Mouse (Mus musculus) C2C12 (cell line): ENCODE data around the gene Trim29. TPM values are rescaled to one million over a fixed set of nuclear protein-coding genes. Genes with fewer than 3 reads are reported as not detected.

Source experiments
- H3K27me3 ChIP-seq: one replicate; pipeline ENCODE4 v1.6.1; 2011; ENCODE audit not compliant: control insufficient read depth, insufficient read depth, insufficient read length
- H3K36me3 ChIP-seq: one replicate; pipeline ENCODE4 v1.6.1; 2011; ENCODE audit not compliant: control insufficient read depth, insufficient read depth
- H3K4me3 ChIP-seq: one replicate; pipeline ENCODE4 v1.5.1; 2011; ENCODE audit warnings: mild to moderate bottlenecking, control low read depth; ENCODE audit not compliant: poor library complexity, insufficient read depth, severe bottlenecking
- H3K79me2 ChIP-seq: one replicate; pipeline ENCODE4 v1.6.1; 2011; ENCODE audit not compliant: control insufficient read depth, insufficient read depth
- H3K79me3 ChIP-seq: one replicate; pipeline ENCODE4 v1.6.1; 2011; ENCODE audit warnings: low read depth, control low read depth
- H3ac ChIP-seq: one replicate; pipeline ENCODE3; 2011; ENCODE audit warnings: low read depth; ENCODE audit not compliant: control insufficient read depth, insufficient read length
- CEBPB ChIP-seq: IDR thresholded peaks from one replicate; pipeline ENCODE4 v1.6.1; 2011; ENCODE audit warnings: low read depth, mild to moderate bottlenecking, control low read depth, moderate library complexity
- CTCF ChIP-seq: IDR thresholded peaks from one replicate; pipeline ENCODE4 v1.5.1; 2011; ENCODE audit not compliant: control insufficient read depth, insufficient read depth, insufficient read length
- FOSL1 ChIP-seq: IDR thresholded peaks from one replicate; pipeline ENCODE4 v1.8.0; 2011; ENCODE audit warnings: mild to moderate bottlenecking, low read length; ENCODE audit not compliant: poor library complexity, insufficient read depth, severe bottlenecking
- MAX ChIP-seq: IDR thresholded peaks from one replicate; pipeline ENCODE4 v1.6.1; 2011; ENCODE audit warnings: mild to moderate bottlenecking, control low read depth
- MYOD1 ChIP-seq: IDR thresholded peaks from one replicate; pipeline ENCODE4 v1.6.1; 2011; ENCODE audit warnings: low read depth; ENCODE audit not compliant: control insufficient read depth, insufficient read length
- MYOG ChIP-seq: IDR thresholded peaks from one replicate; pipeline ENCODE4 v1.6.1; 2011; ENCODE audit not compliant: control insufficient read depth, insufficient read length; ENCODE audit errors: extremely low read depth
- USF1 ChIP-seq: IDR thresholded peaks from one replicate; pipeline ENCODE4 v1.6.1; 2011; ENCODE audit warnings: low read depth, mild to moderate bottlenecking, control low read depth, moderate library complexity
- polyA plus RNA-seq: library from polyadenylated mRNA; unstranded; fragments of >200 nt; fragmentation: generic; extraction: Trizol; gene quantifications from one replicate; pipeline ENCODE4 v1.2.1, GENCODE M21; 2012; ENCODE audit warnings: missing spikeins

Gene Trim29
- polyA plus RNA-seq, 1 experiment = 0.02 TPM

DNA sequence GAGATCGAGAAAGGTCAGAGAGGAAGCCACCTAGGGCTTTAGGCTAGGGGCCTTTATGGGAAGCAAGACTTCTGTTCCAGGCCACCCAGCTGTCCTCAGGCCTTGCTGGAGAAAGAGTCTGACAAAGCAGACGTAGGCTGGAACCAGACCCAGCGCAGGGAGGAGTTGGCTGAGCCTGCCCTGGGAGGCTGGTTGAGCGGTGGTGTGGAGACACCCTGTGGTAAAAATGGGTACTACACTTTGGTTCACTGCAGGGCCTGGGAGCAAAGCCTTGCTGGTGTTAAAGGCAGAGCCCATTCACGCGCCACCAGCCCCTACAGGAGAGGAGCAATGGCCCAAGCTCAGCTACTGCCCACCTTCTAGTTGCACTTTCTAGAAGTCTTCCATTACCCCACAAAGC lies 26.4 kb upstream of the Trim29 start:
- TF ChIP-seq FOSL1 (no peak), CTCF (peak; percentile 92)
- no peaks in the 10 kb centered on the region for H3K79me2 ChIP-seq
- no peaks in the 10 kb centered on the region for H3K79me3 ChIP-seq

GRCm38 (mm10) chr9:43285281-43285680 lies 25.4 kb upstream of the Trim29 start:
- H3K27me3 ChIP-seq = no peaks in the 10 kb centered on the region
- H3K36me3 ChIP-seq = no peaks in the 10 kb centered on the region
- no peaks in the 10 kb centered on the region for H3K79me3 ChIP-seq
- TF ChIP-seq MAX = no peak
- no peak for TF ChIP-seq MYOD1
- TF ChIP-seq FOSL1 = no peak
- TF ChIP-seq CTCF = no peak
- no peak for TF ChIP-seq MYOG
- TF ChIP-seq CEBPB = no peak
- no peak for TF ChIP-seq USF1
- no peak overlapping the region for H3ac ChIP-seq
- no peaks in the 10 kb centered on the region for H3K79me2 ChIP-seq
- no peak overlapping the region for H3K4me3 ChIP-seq

More for the DNA sequence above, 26.4 kb upstream of the Trim29 start:
- no peaks in the 10 kb centered on the region for H3K36me3 ChIP-seq
- no peak overlapping the region for H3K4me3 ChIP-seq
- no peak overlapping the region for H3ac ChIP-seq
- H3K27me3 ChIP-seq = no peaks in the 10 kb centered on the region

GRCm38 (mm10) chr9:43286870-43287269 lies 23.8 kb upstream of the Trim29 start:
- Histone ChIP-seq H3ac (no peak overlapping the region), H3K79me3 (no peaks in the 10 kb centered on the region), H3K79me2 (no peaks in the 10 kb centered on the region), H3K4me3 (no peak overlapping the region), H3K36me3 (no peaks in the 10 kb centered on the region), H3K27me3 (no peaks in the 10 kb centered on the region)
- no peak for TF ChIP-seq USF1
- TF ChIP-seq MYOG = no peak
- TF ChIP-seq MYOD1 = no peak
- no peak for TF ChIP-seq MAX
- no peak for TF ChIP-seq CEBPB
- TF ChIP-seq CTCF = peak; percentile 97
- no peak for TF ChIP-seq FOSL1

GRCm38 (mm10) chr9:43293058-43293457 lies 17.6 kb upstream of the Trim29 start:
- Histone ChIP-seq H3ac (no peak overlapping the region), H3K27me3 (no peaks in the 10 kb centered on the region), H3K36me3 (no peaks in the 10 kb centered on the region), H3K4me3 (no peak overlapping the region), H3K79me3 (no peaks in the 10 kb centered on the region), H3K79me2 (no peaks in the 10 kb centered on the region)
- no peak for TF ChIP-seq CTCF
- TF ChIP-seq MYOD1 = no peak
- no peak for TF ChIP-seq MAX
- TF ChIP-seq FOSL1 = no peak
- TF ChIP-seq CEBPB = no peak
- no peak for TF ChIP-seq USF1
- TF ChIP-seq MYOG = no peak

GRCm38 (mm10) chr9:43300394-43300793 lies 10.3 kb upstream of the Trim29 start:
- no peaks in the 10 kb centered on the region for H3K79me2 ChIP-seq
- TF ChIP-seq MAX (no peak), CEBPB (no peak), MYOD1 (no peak), FOSL1 (no peak), CTCF (no peak), USF1 (no peak), MYOG (no peak)
- no peak overlapping the region for H3K4me3 ChIP-seq
- H3K36me3 ChIP-seq = no peaks in the 10 kb centered on the region
- H3ac ChIP-seq = no peak overlapping the region
- H3K27me3 ChIP-seq = no peaks in the 10 kb centered on the region
- H3K79me3 ChIP-seq = no peaks in the 10 kb centered on the region

DNA sequence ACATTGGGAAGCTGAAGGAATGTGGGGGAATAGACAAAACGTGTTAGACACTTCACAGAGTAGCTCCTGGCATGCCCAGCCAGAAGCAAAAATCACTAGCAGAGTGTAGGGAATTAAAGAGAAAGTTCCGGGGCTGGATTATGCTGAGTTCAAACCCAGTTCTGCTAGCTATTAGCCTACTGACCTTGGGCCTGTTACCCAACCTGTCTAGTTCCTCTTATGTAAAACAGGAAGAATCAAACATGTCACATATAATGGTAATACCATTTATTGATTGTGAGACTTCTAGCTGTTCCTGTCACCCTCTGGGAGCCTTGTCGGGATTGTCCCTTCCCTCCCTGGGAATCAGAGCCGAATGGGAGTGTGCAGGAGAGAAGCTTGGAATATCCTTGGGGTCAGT lies 7.7 kb upstream of the Trim29 start:
- H3ac ChIP-seq = no peak overlapping the region
- H3K36me3 ChIP-seq = no peaks in the 10 kb centered on the region
- no peaks in the 10 kb centered on the region for H3K79me2 ChIP-seq
- no peaks in the 10 kb centered on the region for H3K79me3 ChIP-seq
- TF ChIP-seq CEBPB = no peak
- no peak for TF ChIP-seq MYOG
- TF ChIP-seq CTCF = no peak
- TF ChIP-seq MYOD1 = no peak
- no peak for TF ChIP-seq FOSL1
- no peak for TF ChIP-seq MAX
- TF ChIP-seq USF1 = no peak
- no peaks in the 10 kb centered on the region for H3K27me3 ChIP-seq
- H3K4me3 ChIP-seq = no peak overlapping the region
